Mouse (Mus musculus): ENCODE measurements around the gene Twsg1. TPM values are rescaled to one million over a fixed set of nuclear protein-coding genes. Genes with fewer than 3 reads are reported as not detected.

Gene Twsg1
- total RNA-seq, 2 experiments from 2014 or later: 12.8 to 24.9 TPM

DNA sequence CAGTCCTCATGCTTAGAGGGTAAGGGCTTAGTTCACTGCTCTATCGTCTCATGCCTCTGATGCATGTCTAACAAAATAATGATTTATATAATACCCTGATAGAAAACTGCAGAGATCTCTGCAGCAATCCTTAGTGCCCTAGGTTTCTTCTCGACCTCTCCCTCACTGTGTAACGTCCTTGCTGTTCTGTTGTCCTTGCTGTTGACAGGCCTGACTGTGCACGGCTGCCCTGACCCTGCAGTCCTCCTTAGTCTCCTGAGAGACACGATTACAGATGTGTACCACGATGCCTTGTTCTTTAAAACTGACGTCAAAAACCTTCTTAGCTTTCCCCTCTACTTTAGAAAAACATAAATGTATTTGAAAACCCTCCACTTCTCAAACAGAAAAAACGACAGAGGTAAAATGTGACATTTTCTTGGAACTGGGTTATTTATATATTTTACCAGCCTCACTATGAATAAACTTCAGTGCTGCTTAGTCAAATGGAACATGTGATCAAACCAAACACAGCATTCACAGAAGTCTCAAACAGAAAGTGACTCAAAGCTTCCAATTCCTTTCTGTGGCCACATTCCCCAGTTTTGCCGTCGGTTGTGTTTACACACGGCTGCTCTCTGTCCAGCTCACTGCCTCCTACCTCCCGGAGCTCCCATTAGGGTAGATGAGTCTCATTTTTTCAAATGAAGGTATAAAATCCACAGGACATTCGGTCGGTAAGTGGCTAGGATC, 11.4 kb downstream of the Twsg1 start:
- ATAC-seq (replicated peaks; ENCODE audit: low FRiP score, low TSS enrichment, poor library complexity, severe bottlenecking): no peak

DNA sequence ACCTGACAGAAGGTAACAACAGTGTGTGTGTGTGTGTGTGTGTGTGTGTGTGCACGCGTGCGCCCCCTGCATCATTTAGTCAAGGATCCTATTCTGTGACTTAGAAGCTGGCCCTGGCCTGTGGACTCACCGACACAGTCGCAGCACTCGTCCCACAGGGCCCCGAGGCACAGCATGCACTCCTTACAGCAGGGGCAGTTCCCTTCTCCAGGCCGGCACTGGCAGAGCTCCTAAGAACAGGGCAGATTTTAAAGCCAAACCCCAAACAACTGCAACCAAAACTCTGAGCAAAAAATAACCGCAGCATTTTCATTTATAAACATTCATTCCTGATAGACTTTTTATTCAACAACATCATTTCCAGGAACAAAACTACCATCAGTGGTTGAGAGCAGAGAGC, 13.4 kb downstream of the Twsg1 start:
- ATAC-seq (replicated peaks; ENCODE audit: low FRiP score, low TSS enrichment, poor library complexity, severe bottlenecking): no peak

DNA sequence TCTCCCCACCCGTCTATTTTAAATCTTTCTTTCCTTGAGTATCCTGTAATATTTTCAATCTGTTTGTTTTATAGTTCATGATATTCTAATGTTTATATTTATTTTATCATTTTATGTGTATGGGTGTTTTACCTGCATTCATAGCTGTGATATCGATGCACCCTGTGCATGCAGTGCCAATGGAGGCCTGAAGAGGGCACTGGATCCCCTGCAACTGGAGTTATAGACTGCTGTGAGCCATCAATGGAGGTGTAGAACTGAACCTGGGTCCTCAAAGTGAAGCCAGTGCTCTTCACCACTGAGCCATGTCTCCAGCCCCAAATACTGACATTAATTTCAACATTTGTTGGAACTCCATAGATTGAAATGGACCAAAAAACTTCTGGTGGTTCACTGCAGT, 17.3 kb downstream of the Twsg1 start:
- ATAC-seq (replicated peaks; ENCODE audit: low FRiP score, low TSS enrichment, poor library complexity, severe bottlenecking): peak; percentile 70

DNA sequence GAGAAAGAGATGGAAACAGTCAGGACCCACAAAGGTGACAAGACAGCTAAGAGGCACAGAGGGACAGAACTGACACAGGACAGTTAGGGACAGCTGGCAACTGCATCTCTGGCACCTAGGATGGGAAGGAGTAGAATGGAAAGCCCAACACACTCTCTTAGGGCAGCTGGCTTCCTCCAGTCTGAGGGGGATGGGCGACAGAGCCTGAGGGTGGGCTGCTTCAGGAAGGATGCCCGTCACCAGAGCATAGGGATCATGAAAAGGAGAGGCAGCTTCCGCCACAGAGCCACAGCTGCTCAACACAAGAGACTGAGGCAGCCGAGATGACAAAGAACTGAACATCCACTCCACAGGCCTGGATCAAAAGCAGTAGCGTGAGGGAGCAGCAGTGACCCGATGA, 19.5 kb downstream of the Twsg1 start:
- no peak for ATAC-seq (replicated peaks; ENCODE audit: low FRiP score, low TSS enrichment, poor library complexity, severe bottlenecking)

DNA sequence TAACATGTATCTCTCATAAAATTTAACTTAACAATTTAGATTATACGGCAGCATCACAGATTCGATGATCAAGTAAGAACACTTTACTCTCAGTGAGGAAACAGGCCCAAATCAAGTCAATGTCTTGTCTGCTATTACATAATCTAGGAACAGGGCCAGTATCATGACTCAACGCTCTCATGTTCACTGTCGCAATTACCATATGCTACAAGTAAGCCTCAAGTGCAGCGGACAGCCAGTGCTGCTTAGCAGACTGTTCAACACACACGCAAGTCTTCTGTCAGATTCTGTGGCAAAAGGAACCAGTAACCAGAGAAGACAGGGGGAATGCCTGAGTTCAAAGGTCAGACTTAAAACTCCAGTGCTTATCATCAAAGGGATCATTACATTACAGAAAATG, 20.1 kb downstream of the Twsg1 start:
- ATAC-seq (replicated peaks; ENCODE audit: low FRiP score, low TSS enrichment, poor library complexity, severe bottlenecking): no peak

DNA sequence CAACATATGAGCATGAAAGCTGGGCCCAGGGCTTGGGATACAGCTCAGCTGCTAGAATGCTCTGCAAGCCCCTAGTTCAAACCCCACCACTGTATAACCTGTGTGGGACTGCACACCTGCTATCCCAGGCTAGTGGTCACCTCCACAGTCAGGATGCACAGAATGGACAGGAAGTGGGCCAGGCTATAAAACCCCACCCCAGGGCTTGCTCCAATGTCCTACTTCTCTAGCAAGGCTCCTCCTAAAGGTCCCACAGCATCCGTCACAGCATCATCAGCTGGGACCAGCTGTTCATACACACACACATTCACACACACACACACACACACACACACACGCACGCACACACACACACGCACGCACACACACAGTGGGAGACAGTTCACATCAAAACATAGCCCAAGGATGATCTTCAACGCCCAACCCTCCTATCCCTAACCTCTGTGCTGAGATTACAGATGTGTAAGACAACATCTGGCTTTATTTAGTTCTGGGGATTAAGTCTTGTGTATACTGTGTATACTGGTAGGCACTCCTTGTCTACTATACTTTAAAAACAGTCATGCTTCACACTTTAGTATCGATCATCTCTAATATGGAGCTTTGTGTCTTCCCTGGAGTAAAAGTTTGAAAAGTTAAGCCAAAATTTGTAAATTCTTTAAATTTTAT, 20.7 kb downstream of the Twsg1 start:
- ATAC-seq (replicated peaks; ENCODE audit: low FRiP score, low TSS enrichment, poor library complexity, severe bottlenecking): no peak

DNA sequence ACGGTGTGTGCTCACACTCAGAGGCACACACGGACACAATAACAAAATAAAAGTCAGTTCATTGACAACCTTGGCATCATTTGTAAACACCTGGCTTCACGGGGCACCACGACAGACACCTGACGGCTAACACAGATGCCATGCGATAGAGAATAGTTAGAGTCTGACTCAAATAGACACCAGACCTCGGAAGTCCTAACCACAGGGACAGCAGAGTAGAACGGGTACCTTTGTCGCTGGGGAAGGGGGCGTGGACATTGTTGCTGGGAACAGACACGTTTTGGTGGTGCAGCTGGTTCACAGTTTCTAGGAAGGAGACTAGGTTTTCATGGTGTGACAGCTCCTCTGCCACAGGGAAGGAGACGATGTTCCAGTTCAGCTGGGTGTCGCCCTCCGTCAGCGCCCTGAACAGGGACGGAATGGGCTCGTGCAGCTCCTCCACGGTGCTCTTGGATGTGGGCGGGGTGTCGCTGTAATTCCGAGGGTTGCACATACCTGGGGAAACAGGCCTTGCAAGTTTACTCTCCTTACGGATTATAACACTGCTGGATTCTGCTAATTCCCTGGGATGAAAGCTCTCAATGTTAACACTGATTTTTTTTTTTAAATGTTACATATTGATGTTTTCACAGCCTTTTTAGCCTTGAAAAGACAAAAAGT, 21.6 kb downstream of the Twsg1 start:
- no peak for ATAC-seq (replicated peaks; ENCODE audit: low FRiP score, low TSS enrichment, poor library complexity, severe bottlenecking)

DNA sequence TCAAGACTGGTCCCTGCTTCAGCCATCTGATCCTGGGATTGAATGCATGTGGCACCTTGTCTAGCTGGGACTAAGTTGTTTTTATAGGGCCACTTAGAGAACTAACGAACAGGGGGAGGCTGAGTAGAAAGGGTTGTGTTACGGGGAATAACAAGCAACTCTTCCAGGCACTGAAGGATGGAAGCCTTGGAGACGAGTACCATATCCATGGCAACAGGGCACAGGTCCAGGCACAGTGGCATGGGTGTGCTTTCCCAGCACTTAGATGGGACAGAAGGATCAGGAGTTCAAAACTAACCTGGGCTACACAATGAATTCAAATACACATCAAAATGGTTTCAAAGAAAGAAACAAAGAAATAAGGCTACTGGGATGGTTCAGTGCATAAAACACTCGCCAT, 23.9 kb downstream of the Twsg1 start:
- ATAC-seq (replicated peaks; ENCODE audit: low FRiP score, low TSS enrichment, poor library complexity, severe bottlenecking): no peak

DNA sequence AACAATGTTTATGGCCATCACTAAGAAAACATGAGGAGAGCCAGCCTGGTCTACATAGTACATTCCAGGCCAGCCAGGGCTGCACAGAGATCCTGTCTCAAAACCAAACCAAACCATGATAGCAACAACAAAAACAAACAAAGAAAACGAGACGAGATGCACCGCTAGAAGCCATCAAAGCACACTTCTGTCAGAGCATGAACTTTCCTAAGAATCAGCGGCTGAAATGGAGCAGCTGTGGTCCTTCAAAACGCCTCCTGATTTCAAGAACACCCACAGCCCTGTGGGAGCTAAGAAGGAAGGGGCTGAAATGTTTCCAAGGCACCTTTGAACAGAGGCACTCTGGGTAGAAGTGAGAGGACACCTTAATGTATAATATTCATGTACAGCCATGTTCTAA, 26.8 kb downstream of the Twsg1 start:
- ATAC-seq (replicated peaks; ENCODE audit: low FRiP score, low TSS enrichment, poor library complexity, severe bottlenecking): no peak

DNA sequence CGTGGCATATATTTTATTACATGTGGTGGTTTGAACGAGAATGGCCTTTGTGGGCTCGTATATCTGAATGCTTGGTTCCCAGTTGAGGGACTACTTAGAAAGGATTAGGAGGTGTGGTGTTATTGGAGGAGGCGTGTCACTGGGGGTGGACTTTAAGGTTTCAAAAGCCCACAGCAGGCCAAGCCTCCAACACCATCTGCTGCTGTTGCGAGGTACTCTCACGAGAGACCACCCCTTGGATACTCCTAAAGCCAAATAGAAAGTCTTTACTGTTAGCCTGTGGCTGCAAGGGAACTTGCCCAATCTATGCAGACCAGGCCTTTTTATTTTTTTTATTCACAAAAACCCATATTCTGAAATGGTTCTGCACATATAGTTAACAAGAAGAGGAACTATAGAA, 29.1 kb downstream of the Twsg1 start:
- ATAC-seq (replicated peaks; ENCODE audit: low FRiP score, low TSS enrichment, poor library complexity, severe bottlenecking): no peak

DNA sequence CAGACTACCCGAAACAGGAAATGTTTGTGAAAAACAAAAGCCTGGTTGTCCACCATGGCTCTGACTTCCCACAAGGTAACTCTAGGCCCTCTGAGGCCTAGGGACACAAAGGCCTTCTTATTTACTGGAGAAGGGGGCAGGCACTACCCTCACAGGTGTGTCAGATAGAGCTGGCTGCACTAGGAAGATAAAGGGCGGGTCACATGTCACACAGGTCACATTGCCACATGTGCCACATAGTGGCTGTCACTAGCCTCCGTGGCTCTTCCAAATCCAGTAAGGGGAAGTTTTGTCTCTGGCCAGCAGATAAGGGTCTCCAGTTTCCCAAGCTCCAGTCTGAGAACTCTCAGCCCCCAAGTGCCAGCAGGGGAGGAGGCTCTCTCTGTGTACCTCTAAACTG, 31.8 kb downstream of the Twsg1 start:
- ATAC-seq (replicated peaks; ENCODE audit: low FRiP score, low TSS enrichment, poor library complexity, severe bottlenecking): peak; percentile 89

DNA sequence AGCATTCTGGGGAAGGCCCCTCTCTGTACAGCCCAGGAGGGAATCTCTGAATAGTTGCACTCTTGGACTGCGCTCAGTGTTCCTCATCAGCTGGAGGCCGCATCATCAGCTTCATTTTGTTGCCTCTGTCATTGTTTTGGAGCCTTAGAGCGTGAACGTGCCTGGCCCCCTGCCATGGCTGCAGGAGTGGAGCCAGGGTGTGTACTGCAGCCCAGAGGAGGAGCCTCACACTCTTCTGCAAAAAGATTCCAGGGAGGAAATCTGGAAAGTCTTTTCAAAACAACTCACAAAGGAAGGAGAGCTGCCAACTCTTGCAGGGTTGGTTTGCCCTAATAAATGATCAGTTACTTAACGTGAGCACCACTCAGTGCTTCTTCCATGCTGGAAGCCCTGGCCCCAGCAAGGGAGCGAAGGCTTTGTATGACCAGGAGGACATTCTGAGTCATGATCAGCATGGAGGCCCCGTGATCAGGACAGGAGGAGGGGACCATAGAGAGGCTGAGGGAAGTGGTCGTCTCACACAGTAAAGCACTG, 34.8 kb downstream of the Twsg1 start:
- no peak for ATAC-seq (replicated peaks; ENCODE audit: low FRiP score, low TSS enrichment, poor library complexity, severe bottlenecking)

DNA sequence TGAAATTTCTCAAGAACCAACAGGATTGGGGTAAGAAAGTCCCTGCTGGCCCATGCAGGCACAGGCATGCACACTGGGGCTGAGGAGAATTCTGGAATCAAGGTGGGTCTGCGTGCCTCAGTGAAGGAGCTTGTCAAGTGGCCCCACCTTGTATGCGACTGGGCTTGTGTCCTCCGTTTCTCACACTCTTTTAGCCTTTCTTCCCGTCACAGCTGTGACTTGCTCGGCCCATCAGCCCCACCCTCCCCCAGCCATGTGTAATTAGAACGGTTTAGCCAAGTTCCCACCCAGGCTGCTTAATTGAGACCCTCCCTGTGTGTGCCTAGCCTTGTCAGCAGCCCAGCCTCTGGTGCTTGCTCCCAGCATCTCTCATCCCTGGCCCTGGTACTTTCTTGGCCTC, 36.9 kb downstream of the Twsg1 start:
- ATAC-seq (replicated peaks; ENCODE audit: low FRiP score, low TSS enrichment, poor library complexity, severe bottlenecking): no peak

DNA sequence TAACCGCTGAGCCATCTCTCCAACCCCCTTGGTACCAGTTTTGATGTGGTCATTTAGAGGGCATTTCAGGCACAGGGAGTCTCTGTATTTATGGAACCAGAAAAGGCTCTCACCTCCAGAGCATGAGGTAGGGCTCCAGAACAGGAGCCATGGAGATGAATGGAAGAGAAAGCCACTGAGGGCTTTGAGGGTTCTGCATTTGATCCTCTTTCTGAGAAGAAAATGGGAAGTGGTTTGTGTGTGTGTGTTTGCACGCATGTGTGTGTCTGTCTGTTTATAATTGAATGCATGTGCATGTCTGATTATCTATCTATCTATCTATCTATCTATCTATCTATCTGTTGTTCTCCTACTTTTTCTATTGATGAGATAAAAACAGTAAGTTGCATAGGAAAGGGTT, 38.8 kb downstream of the Twsg1 start:
- no peak for ATAC-seq (replicated peaks; ENCODE audit: low FRiP score, low TSS enrichment, poor library complexity, severe bottlenecking)

DNA sequence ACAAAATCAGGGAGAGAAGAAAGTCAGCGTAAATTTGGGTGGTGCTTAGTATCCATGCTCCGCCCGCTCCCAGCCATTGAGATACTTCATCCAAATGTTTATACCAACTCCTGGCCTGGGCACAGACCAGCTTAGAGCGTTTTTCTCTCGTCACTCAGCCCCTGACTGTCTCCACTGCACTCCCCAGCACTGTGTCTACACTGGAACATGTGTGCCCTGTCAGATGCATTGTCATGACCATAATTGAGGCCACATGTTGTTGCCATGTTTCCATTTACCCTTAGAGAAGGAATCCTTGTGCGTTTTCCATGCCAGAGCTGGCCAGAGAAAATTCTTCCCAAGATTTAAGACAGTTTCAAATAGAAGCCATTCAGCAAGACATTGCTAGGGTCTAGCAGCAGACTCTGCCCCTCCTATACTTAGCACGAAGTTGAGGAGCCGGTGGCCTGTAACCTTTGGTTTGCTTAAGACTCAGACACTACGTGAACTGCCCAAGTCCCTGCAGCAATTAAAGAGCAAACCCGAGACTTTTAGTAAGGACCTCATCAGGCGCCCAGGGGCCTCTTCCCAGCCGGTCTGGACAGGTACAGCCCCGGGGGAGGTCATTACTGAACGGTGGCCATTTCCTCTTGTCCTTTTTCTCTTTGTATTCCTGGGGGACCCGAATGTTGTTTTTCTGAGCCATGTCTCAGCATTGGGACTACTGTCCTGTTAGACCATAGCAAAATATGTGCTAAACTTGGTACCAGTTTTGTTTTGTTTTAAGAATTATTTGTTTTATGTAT, 39.5 kb downstream of the Twsg1 start:
- ATAC-seq (replicated peaks; ENCODE audit: low FRiP score, low TSS enrichment, poor library complexity, severe bottlenecking): no peak

DNA sequence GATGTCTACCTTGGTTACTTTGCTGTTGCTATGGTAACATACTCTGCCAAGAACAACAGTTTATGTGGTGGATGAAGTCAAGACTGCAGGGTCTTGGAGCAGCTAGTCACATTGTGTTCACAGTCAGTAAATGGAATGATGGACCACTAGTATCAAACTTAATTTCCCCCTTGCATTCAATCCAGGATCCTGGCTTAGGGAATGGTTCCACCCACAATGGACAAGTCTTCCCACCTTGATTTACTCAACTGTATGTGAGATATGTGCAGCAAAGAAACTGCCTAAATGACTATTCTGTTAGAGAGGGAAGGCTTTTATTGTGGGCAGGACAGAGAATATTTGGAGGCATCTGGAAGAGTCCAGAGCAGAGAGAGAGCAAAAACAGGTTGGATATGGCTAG, 42.8 kb downstream of the Twsg1 start:
- no peak for ATAC-seq (replicated peaks; ENCODE audit: low FRiP score, low TSS enrichment, poor library complexity, severe bottlenecking)

DNA sequence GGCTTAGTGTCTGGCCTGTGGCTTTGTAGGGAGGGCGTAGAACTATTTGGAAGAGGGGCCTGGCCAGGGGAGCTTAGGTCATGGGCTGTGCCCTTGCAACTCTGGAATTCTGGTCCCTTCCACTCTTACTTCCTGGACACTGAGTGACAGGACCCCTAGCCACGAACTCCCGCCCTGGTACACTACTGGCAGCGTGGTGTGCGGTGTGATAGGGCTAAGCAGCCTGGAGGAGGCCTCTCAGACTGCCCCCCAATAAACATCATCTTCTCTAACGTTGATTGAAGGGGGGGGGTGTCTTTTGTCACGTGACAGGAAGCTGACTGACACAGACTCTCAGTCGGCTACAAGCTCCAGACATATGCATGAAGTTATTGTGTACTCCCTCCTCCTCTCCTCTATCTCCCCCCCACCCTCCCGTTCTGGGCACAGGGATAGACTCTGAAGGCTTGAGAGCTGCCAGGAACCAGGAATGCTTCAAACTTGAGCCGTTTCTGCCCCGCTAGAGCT, 44.1 kb downstream of the Twsg1 start:
- peak; percentile 92 for ATAC-seq (replicated peaks; ENCODE audit: low FRiP score, low TSS enrichment, poor library complexity, severe bottlenecking)

DNA sequence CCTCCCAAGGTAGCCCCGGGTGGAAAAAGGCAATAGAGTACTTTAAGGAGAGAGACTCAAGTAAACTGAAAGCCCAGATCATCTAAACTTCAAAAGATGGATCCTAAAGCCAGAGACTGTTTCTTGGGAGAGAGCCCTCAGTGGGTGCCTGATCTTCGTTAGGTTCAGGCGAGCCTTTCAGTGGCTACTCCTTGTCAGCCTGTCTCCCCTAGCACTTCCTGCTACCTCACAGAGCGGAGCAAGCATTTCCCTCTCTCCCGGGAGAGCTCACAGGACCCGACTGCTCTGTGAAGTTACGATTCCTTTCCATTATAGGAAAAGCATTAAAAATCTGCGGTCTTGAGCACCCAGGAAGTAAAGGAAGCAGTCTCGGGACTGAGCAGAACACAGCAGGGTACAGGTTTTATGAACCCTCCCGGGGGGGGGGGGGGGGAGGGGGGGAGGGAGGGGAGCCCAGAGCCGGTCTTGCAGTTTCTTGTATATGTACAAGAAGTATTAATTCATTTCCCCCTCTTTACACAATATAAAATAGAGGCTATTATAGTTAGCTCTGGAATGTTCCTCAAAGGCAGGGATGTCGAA, 44.6 kb downstream of the Twsg1 start:
- peak; percentile 27; the same call in 1 of the 2 replicates for ATAC-seq (replicated peaks; ENCODE audit: low FRiP score, low TSS enrichment, poor library complexity, severe bottlenecking)

DNA sequence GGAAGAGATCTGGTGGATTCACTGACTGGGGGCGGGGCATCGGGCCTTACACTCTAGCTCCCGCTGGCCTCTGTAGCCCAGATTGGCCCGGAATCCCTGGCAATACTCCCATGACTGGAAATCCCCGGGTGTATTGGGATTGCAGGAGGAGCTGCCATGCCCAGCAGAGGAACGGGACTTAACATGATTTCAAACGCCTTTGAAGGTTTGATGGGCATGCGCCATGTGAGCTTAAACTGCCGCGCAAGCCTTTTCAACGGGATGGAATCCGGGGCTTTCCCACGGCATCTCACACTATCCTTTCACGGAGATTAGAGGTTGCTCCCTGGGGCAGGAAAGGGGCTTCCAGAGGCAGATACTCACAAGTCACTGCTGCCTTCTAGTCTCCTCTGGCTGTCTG, 45.8 kb downstream of the Twsg1 start:
- ATAC-seq (replicated peaks; ENCODE audit: low FRiP score, low TSS enrichment, poor library complexity, severe bottlenecking): no peak

All from megakaryocyte-erythroid progenitor cell, adult 5-6 weeks (primary cell).